Comparison of ENCODE assay signal across 30 mouse cellular contexts in genomic region chr10:89760772-89761171, GRCm38 (mm10). TPM values are rescaled to one million over a fixed set of nuclear protein-coding genes. Genes with fewer than 3 reads are reported as not detected.
A peak's percentile ranks its signal among the peaks of the same experiment; 100 is the strongest.
DNase-seq lines count a peak whose midpoint lies in the region; ATAC-seq and TF ChIP-seq lines count a peak whose summit lies in the region.
"Had no signal": no experiment of that assay in that cellular context is flagged by ENCODE, and none has a peak within 500 bp of the region (broad histone marks: within the 10 kb centered on the region; RNA-seq: fewer than 3 reads in every experiment).

No protein-coding gene starts in this region.

- H3K9me3 ChIP-seq in kidney, postnatal 0 days (replicated peaks; ENCODE audit: low read length) = no peaks in the 10 kb centered on the region
- no peaks in the 10 kb centered on the region for H3K9me3 ChIP-seq in neural tube, embryonic 14.5 days (ENCODE audit: control insufficient read depth, low read length)
- H3K9me3 ChIP-seq: embryonic facial prominence, embryonic 10.5 days; embryonic facial prominence, embryonic 13.5 days; forebrain, embryonic 12.5 days; forebrain, embryonic 15.5 days; G1E; heart, embryonic 12.5 days; heart, embryonic 15.5 days; hindbrain, embryonic 10.5 days; hindbrain, embryonic 13.5 days had no signal

- H3K4me2 ChIP-seq in kidney, postnatal 0 days (ENCODE audit: low read length) = no peak overlapping the region
- no peak overlapping the region for H3K4me2 ChIP-seq in neural tube, embryonic 14.5 days (ENCODE audit: low read depth, low read length)
- H3K4me2 ChIP-seq: embryonic facial prominence, embryonic 13.5 days; forebrain, embryonic 12.5 days; forebrain, embryonic 15.5 days; heart, embryonic 12.5 days; heart, embryonic 15.5 days; hindbrain, embryonic 13.5 days had no signal

- ATAC-seq in kidney, postnatal 0 days (replicated peaks; ENCODE audit: low FRiP score, low read depth) = no peak
- ATAC-seq in neural tube, embryonic 14.5 days (ENCODE audit: low read depth) = peak; percentile 61; the same call in 1 of the 2 replicates
- ATAC-seq in inflammation-experienced regulatory T-cells, adult 6 months = no peak
- ATAC-seq: forebrain, embryonic 15.5 days; hindbrain, embryonic 16.5 days had no signal

- TF ChIP-seq CTCF in kidney, postnatal 0 days (IDR thresholded peaks at IDR 0.05; ENCODE audit: low read depth) = no peak
- no peak for TF ChIP-seq CTCF in kidney, adult 2 months (conservative IDR thresholded peaks at IDR 0.05; ENCODE audit: insufficient read depth, insufficient read length, low read depth, low read length)

- no peaks in the 10 kb centered on the region for H3K4me1 ChIP-seq in kidney, postnatal 0 days (replicated peaks; ENCODE audit: insufficient read depth, low read length)
- peaks cover 2% of the 10 kb centered on the region; the same call in 1 of the 2 replicates for H3K4me1 ChIP-seq in kidney, adult 2 months (ENCODE audit: control insufficient read depth, insufficient read depth, low read length)
- no peaks in the 10 kb centered on the region for H3K4me1 ChIP-seq in neural tube, embryonic 14.5 days (ENCODE audit: control insufficient read depth, insufficient read depth, low read length)
- H3K4me1 ChIP-seq: embryonic facial prominence, embryonic 10.5 days; forebrain, embryonic 12.5 days; forebrain, embryonic 15.5 days; hindbrain, embryonic 10.5 days; hindbrain, embryonic 13.5 days had no signal

- no peaks in the 10 kb centered on the region for H3K27me3 ChIP-seq in kidney, postnatal 0 days (ENCODE audit: insufficient read depth, low read length)
- no peaks in the 10 kb centered on the region for H3K27me3 ChIP-seq in kidney, adult 2 months (replicated peaks; ENCODE audit: control insufficient read depth, insufficient read depth, low read length)
- H3K27me3 ChIP-seq in neural tube, embryonic 14.5 days (ENCODE audit: control insufficient read depth, insufficient read depth, low read length) = no peaks in the 10 kb centered on the region
- H3K27me3 ChIP-seq: CH12.LX; embryonic facial prominence, embryonic 13.5 days; forebrain, embryonic 12.5 days; forebrain, embryonic 15.5 days; heart, embryonic 12.5 days; heart, embryonic 15.5 days; hindbrain, embryonic 13.5 days had no signal

- DNase-seq in kidney, postnatal 0 days (ENCODE audit: low spot score) = peak; percentile 65
- DNase-seq in kidney, adult 2 months = no peak
- DNase-seq in forelimb bud, embryonic 11.5 days (ENCODE audit: low read depth, low spot score) = peak; percentile 25
- DNase-seq in left cerebral cortex, adult 11 months (ENCODE audit: low spot score) = no peak
- DNase-seq: adrenal gland, adult 2 months; adrenal gland, postnatal 14 days; cerebellum, adult 11-12 months; cerebellum, adult 8-10 months; cerebellum, postnatal 10 days; cerebellum, postnatal 36 days; embryo, embryonic 11 days; gastrocnemius, adult 2 months; gastrocnemius, postnatal 14 days; heart, adult 18-20 months; heart, postnatal 10 days; heart, postnatal 36 days had no signal

- no peak overlapping the region for H3K9ac ChIP-seq in kidney, postnatal 0 days (ENCODE audit: low read depth, low read length)
- H3K9ac ChIP-seq in neural tube, embryonic 14.5 days (replicated peaks; ENCODE audit: low read depth, low read length) = no peak overlapping the region
- H3K9ac ChIP-seq: embryonic facial prominence, embryonic 13.5 days; forebrain, embryonic 12.5 days; forebrain, embryonic 15.5 days; heart, embryonic 12.5 days; heart, embryonic 15.5 days; hindbrain, embryonic 13.5 days had no signal

- no peak overlapping the region for H3K4me3 ChIP-seq in kidney, postnatal 0 days (replicated peaks; ENCODE audit: low read depth, low read length)
- no peak overlapping the region for H3K4me3 ChIP-seq in kidney, adult 2 months (ENCODE audit: insufficient read depth, low read depth, low read length)
- no peak overlapping the region for H3K4me3 ChIP-seq in neural tube, embryonic 14.5 days (ENCODE audit: low read depth, low read length)
- H3K4me3 ChIP-seq: embryonic facial prominence, embryonic 10.5 days; embryonic facial prominence, embryonic 13.5 days; erythroblast, embryonic 14.5 days; forebrain, embryonic 12.5 days; forebrain, embryonic 15.5 days; gastrocnemius, adult 2 months; heart, embryonic 12.5 days; heart, embryonic 15.5 days; hindbrain, embryonic 10.5 days; hindbrain, embryonic 13.5 days had no signal

- H3K27ac ChIP-seq in kidney, postnatal 0 days = peak overlapping the region; percentile 44
- no peak overlapping the region for H3K27ac ChIP-seq in kidney, adult 2 months (ENCODE audit: insufficient read depth, low read depth, low read length)
- no peak overlapping the region for H3K27ac ChIP-seq in neural tube, embryonic 14.5 days (ENCODE audit: low read depth, low read length)
- H3K27ac ChIP-seq: embryonic facial prominence, embryonic 10.5 days; embryonic facial prominence, embryonic 13.5 days; forebrain, embryonic 12.5 days; forebrain, embryonic 15.5 days; gastrocnemius, adult 2 months; heart, embryonic 15.5 days; hindbrain, embryonic 10.5 days; hindbrain, embryonic 13.5 days had no signal

- no peak for TF ChIP-seq POLR2A in kidney, adult 2 months (IDR thresholded peaks at IDR 0.05; ENCODE audit: low read depth, low read length)

- 47% methylated on average over 5 of the region's 5 CpGs for WGBS in kidney, postnatal 0 days
- WGBS in kidney, adult 2 months = 56% methylated on average over 5 of the region's 5 CpGs
- WGBS in neural tube, embryonic 14.5 days = 66% methylated on average over 5 of the region's 5 CpGs

- no peaks in the 10 kb centered on the region for H3K36me3 ChIP-seq in kidney, postnatal 0 days (ENCODE audit: insufficient read depth, low read length)
- no peaks in the 10 kb centered on the region for H3K36me3 ChIP-seq in kidney, adult 2 months (ENCODE audit: control insufficient read depth, insufficient read depth, low read length)
- H3K36me3 ChIP-seq in neural tube, embryonic 14.5 days (ENCODE audit: control insufficient read depth, insufficient read depth, low read length) = no peaks in the 10 kb centered on the region
- H3K36me3 ChIP-seq: embryonic facial prominence, embryonic 10.5 days; embryonic facial prominence, embryonic 13.5 days; forebrain, embryonic 15.5 days; heart, embryonic 12.5 days; heart, embryonic 15.5 days had no signal

RNA-seq across cellular contexts. Expression of gene Uhrf1bp1l, which starts 16.0 kb away (rescaled TPM):
- 28.3 and 30.9 TPM in 2 replicates for polyA plus RNA-seq in kidney, postnatal 0 days (2015; fragmentation: Nextera tagmentation; extraction: Ambion mirVana)
- 24.3 and 25.9 TPM in 2 replicates for polyA plus RNA-seq in kidney, adult 2 months (2012; rRNA removed)
- polyA plus RNA-seq in neural tube, embryonic 14.5 days (2014; fragmentation: Nextera tagmentation; extraction: Ambion mirVana) = 42.7 and 50.4 TPM in 2 replicates
- 10 to 100 TPM; 22.5 to 33.8 (median 26.2) TPM for polyA plus RNA-seq in inflammation-experienced regulatory T-cells, adult 6 months (2017; shearing (Covaris generic))

RNA-seq across cellular contexts. Expression of gene Actr6, which starts 28.7 kb away (rescaled TPM):
- 38.5 and 40.7 TPM in 2 replicates for polyA plus RNA-seq in kidney, postnatal 0 days (2015; fragmentation: Nextera tagmentation; extraction: Ambion mirVana)
- 1.7 and 3.0 TPM in 2 replicates for polyA plus RNA-seq in kidney, adult 2 months (2012; rRNA removed)
- 62.3 and 74.7 TPM in 2 replicates for polyA plus RNA-seq in neural tube, embryonic 14.5 days (2014; fragmentation: Nextera tagmentation; extraction: Ambion mirVana)
- 10 to 100 TPM; 43.5 to 52.5 (median 44.7) TPM for polyA plus RNA-seq in inflammation-experienced regulatory T-cells, adult 6 months (2017; shearing (Covaris generic))

Comparison
In these comparisons a context has a peak if more than half of its experiments do, and no peak if none do; other contexts are left out.
1. DNase-seq: peak in kidney, postnatal 0 days (single experiment) and forelimb bud, embryonic 11.5 days (single experiment); none in kidney, adult 2 months (single experiment) and left cerebral cortex, adult 11 months (single experiment).